Mouse (Mus musculus) cerebellum, adult 11 months (tissue): Measurements from ENCODE around the gene Olfr1286.

Experiments used
- DNase-seq: peaks from one replicate; pipeline ENCODE4 v3.0.0; 2022

The Olfr1286 gene

DNA sequence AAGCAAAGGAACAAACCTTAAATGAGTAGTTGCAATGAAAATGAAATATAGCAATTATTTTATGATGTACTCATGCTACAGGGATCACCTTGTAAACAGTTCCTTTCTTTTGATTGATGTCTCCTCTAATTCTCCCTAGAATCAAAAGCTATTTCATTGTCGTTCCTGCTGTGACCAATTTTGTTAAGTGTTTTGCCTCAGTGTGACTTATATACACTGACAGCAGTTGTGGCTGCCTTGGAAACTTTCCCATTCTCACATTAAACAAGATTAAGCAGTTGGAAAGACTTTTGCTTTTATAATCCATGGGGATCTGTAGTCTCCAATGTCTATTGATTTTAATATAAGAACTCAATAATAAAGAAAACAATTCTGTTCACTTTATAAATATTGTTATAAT is at the start of gene Olfr1286:
TSS of gene Olfr1286 (minus strand) at position 185 of the 400 bp plus-strand sequence.
- DNase-seq: no peak

DNA sequence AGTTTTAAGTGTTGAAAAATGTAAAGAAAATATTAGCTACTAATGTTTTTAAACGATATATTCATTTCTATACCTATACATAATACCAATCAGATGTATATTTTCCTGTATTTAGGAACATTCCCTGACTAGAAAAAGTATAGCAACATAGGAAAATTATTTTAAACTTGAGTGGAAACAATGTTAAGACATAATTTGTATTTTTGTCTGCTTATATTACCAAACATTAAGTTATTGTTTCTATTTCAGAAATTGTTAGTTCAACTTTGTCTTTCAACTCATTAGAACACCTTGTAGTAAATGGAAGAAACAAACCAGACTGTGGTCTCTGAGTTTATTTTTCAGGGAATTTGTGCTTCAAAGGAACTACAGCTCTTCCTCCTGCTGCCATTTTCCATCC is 25.9 kb upstream of the Olfr1286 start, which contains the start of gene Olfr1287:
TSS of gene Olfr1287 (plus strand) at position 301 of the 400 bp plus-strand sequence.
- no peak for DNase-seq

DNA sequence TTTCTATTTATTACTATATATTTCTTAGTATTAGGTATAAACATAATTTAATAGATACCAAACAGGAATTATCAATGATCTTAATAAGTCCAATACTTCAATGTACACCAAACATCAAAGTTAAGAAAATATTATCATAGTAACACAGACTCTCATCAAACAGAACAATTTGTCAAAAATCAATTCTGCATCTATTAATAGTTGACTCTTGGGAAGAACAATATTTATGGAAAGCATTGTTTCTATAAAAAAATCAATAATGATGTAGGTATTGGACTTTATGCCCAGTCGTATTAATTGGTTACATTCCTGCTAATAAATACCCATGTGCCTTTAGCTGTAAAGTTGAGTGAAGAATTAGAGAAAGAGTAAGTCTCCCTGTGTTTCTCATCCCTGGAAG is 47.7 kb downstream of the Olfr1286 start, which contains the start of gene Olfr1284:
TSS of gene Olfr1284 (plus strand) at position 301 of the 400 bp plus-strand sequence.
- no peak for DNase-seq
